Mouse (Mus musculus) limb, embryonic 14.5 days (tissue): ENCODE measurements around the gene Stk38l. TPM values are rescaled to one million over a fixed set of nuclear protein-coding genes. Genes with fewer than 3 reads are reported as not detected.

ENCODE experiments used
- ATAC-seq: fragments of 200-750 bp; cut with Nextera tagmentation; 2 replicates; pipeline ENCODE4 v1.8.0; 2017; ENCODE audit warnings: low read depth, moderate number of reproducible peaks, moderate TSS enrichment; ENCODE audit not compliant: low FRiP score
- DNase-seq: peaks from one replicate; pipeline ENCODE4 v3.0.0-alpha.2; 2015; ENCODE audit warnings: low spot score
- H3K27ac ChIP-seq: fragments of 300-500 bp; sonication (generic); replicated peaks from 2 replicates; pipeline ENCODE4 v1.5.1; 2014; ENCODE audit warnings: low read depth, mild to moderate bottlenecking, low read length, moderate library complexity, mixed read lengths
- H3K27me3 ChIP-seq: fragments of 300-500 bp; sonication (generic); 2 replicates; pipeline ENCODE4 v1.6.1; 2014; ENCODE audit warnings: low read length, mixed read lengths; ENCODE audit not compliant: control insufficient read depth, insufficient read depth
- H3K36me3 ChIP-seq: fragments of 300-500 bp; sonication (generic); 2 replicates; pipeline ENCODE4 v1.6.1; 2014; ENCODE audit warnings: mild to moderate bottlenecking, low read length, moderate library complexity, mixed read lengths; ENCODE audit not compliant: control insufficient read depth, insufficient read depth
- H3K4me1 ChIP-seq: fragments of 300-500 bp; sonication (generic); 2 replicates; pipeline ENCODE4 v1.6.1; 2014; ENCODE audit warnings: antibody characterized with exemption, low read length, mixed read lengths; ENCODE audit not compliant: control insufficient read depth, insufficient read depth
- H3K4me2 ChIP-seq: fragments of 300-500 bp; sonication (generic); replicated peaks from 2 replicates; pipeline ENCODE4 v1.6.1; 2014; ENCODE audit warnings: low read depth, mild to moderate bottlenecking, low read length, moderate library complexity; ENCODE audit not compliant: severe bottlenecking
- H3K4me3 ChIP-seq: fragments of 300-500 bp; sonication (generic); replicated peaks from 2 replicates; pipeline ENCODE4 v1.5.1; 2014; ENCODE audit warnings: low read length
- H3K9ac ChIP-seq: fragments of 300-500 bp; sonication (generic); 2 replicates; pipeline ENCODE4 v1.6.1; 2014; ENCODE audit warnings: mild to moderate bottlenecking, low read depth, low read length, moderate library complexity; ENCODE audit not compliant: severe bottlenecking
- H3K9me3 ChIP-seq: fragments of 300-500 bp; sonication (generic); 2 replicates; pipeline ENCODE4 v1.6.1; 2016; ENCODE audit warnings: low read length; ENCODE audit not compliant: control insufficient read depth
- POLR2A ChIP-seq: fragments of 200-500 bp; IDR thresholded peaks from 2 replicates; pipeline ENCODE4 v1.8.0; 2012; ENCODE audit warnings: inconsistent platforms, mild to moderate bottlenecking, moderate library complexity, borderline replicate concordance; ENCODE audit not compliant: insufficient read depth, insufficient read length; ENCODE audit errors: extremely low read depth
- WGBS: fragments of 180-500 bp; shearing (Covaris S2); extraction: QIAGEN DNeasy Blood & Tissue Kit; methylation state at CpG from one replicate; pipeline ENCODE4 v1.1.7; 2014; 5-methylcytosine and 5-hydroxymethylcytosine counted together
- polyA plus RNA-seq, 2 experiments: library from polyadenylated mRNA; depleted of rRNA in 1 of 2; stranded (reverse) in 1 of 2; unstranded in 1 of 2; fragments of >200 nt; fragmentation: Nextera tagmentation in 1 of 2; extraction: Ambion mirVana in 1 of 2; gene quantifications; 2 replicates each; pipeline versions ENCODE4 v1.2.1 to v1.2.3; 2012 to 2014

The Stk38l gene
- polyA plus RNA-seq, 2 experiments = 10.1 to 21.4 TPM

GRCm38 (mm10) chr6:146731031-146731430 is 6.2 kb downstream of the Stk38l start:
- no peak for TF ChIP-seq POLR2A

GRCm38 (mm10) chr6:146731692-146732091 is 6.9 kb downstream of the Stk38l start:
- peaks cover 24% of the 10 kb centered on the region for H3K4me1 ChIP-seq
- no peaks in the 10 kb centered on the region for H3K9me3 ChIP-seq
- H3K4me3 ChIP-seq = no peak overlapping the region
- H3K9ac ChIP-seq = no peak overlapping the region
- WGBS = 26% methylated on average over 2 of the region's 2 CpGs
- no peak for DNase-seq
- H3K36me3 ChIP-seq = no peaks in the 10 kb centered on the region
- no peak for TF ChIP-seq POLR2A
- H3K27me3 ChIP-seq = no peaks in the 10 kb centered on the region
- H3K4me2 ChIP-seq = no peak overlapping the region
- ATAC-seq = no peak
- no peak overlapping the region for H3K27ac ChIP-seq

More at GRCm38 (mm10) chr6:146731031-146731430, 6.2 kb downstream of the Stk38l start:
- H3K9me3 ChIP-seq = no peaks in the 10 kb centered on the region
- no peaks in the 10 kb centered on the region for H3K27me3 ChIP-seq
- ATAC-seq (no peak), DNase-seq (no peak)
- H3K9ac ChIP-seq = no peak overlapping the region
- peaks cover 24% of the 10 kb centered on the region for H3K4me1 ChIP-seq
- 71% methylated on average over 1 of the region's 1 CpGs for WGBS
- H3K4me2 ChIP-seq = no peak overlapping the region
- no peak overlapping the region for H3K4me3 ChIP-seq
- no peaks in the 10 kb centered on the region for H3K36me3 ChIP-seq
- H3K27ac ChIP-seq = no peak overlapping the region

- Histone ChIP-seq H3K9me3 (no peaks in the 10 kb centered on the region), H3K36me3 (no peaks in the 10 kb centered on the region), H3K4me3 (no peak overlapping the region), H3K4me1 (peaks cover 22% of the 10 kb centered on the region), H3K9ac (no peak overlapping the region), H3K27me3 (no peaks in the 10 kb centered on the region), H3K4me2 (no peak overlapping the region), H3K27ac (no peak overlapping the region)
- DNase-seq (no peak), ATAC-seq (no peak)
- 81% methylated on average over 3 of the region's 3 CpGs for WGBS
- no peak for TF ChIP-seq POLR2A
Measured at GRCm38 (mm10) chr6:146732232-146732631, 7.4 kb downstream of the Stk38l start.

GRCm38 (mm10) chr6:146732676-146733075 is 7.9 kb downstream of the Stk38l start:
- peaks cover 20% of the 10 kb centered on the region for H3K4me1 ChIP-seq
- H3K4me2 ChIP-seq = no peak overlapping the region
- H3K27me3 ChIP-seq = no peaks in the 10 kb centered on the region
- no peaks in the 10 kb centered on the region for H3K36me3 ChIP-seq
- H3K4me3 ChIP-seq = no peak overlapping the region
- no peak for ATAC-seq
- TF ChIP-seq POLR2A = no peak
- no peak overlapping the region for H3K27ac ChIP-seq
- no peak for DNase-seq
- H3K9me3 ChIP-seq = no peaks in the 10 kb centered on the region
- H3K9ac ChIP-seq = no peak overlapping the region
- 37% methylated on average over 1 of the region's 1 CpGs for WGBS

- 19% methylated on average over 1 of the region's 1 CpGs for WGBS
- ATAC-seq = no peak
Measured at GRCm38 (mm10) chr6:146733554-146733953, 8.8 kb downstream of the Stk38l start.

GRCm38 (mm10) chr6:146738889-146739288 is 14.1 kb downstream of the Stk38l start:
- Histone ChIP-seq H3K27ac (no peak overlapping the region), H3K27me3 (no peaks in the 10 kb centered on the region), H3K4me2 (no peak overlapping the region), H3K9ac (no peak overlapping the region), H3K4me1 (peaks cover 4% of the 10 kb centered on the region; the same call in 1 of the 2 replicates), H3K36me3 (no peaks in the 10 kb centered on the region), H3K9me3 (no peaks in the 10 kb centered on the region), H3K4me3 (no peak overlapping the region)
- 83% methylated on average over 1 of the region's 1 CpGs for WGBS
- TF ChIP-seq POLR2A = no peak
- no peak for DNase-seq
- no peak for ATAC-seq

More at GRCm38 (mm10) chr6:146733554-146733953, 8.8 kb downstream of the Stk38l start:
- no peak for DNase-seq
- Histone ChIP-seq H3K36me3 (no peaks in the 10 kb centered on the region), H3K4me2 (no peak overlapping the region), H3K9ac (no peak overlapping the region), H3K4me1 (peaks cover 20% of the 10 kb centered on the region), H3K9me3 (no peaks in the 10 kb centered on the region), H3K27ac (no peak overlapping the region), H3K27me3 (no peaks in the 10 kb centered on the region), H3K4me3 (no peak overlapping the region)
- TF ChIP-seq POLR2A = no peak
